Mouse (Mus musculus) ES-Bruce4 (cell line): ENCODE measurements around the gene Luc7l3.

Experiments used
- CTCF ChIP-seq: IDR thresholded peaks from one replicate; pipeline ENCODE4 v1.8.1; 2011; ENCODE audit warnings: low read depth, low read length
- EP300 ChIP-seq: IDR thresholded peaks from 2 replicates; pipeline ENCODE4 v1.6.1; 2011; ENCODE audit warnings: low read depth, low read length; ENCODE audit not compliant: insufficient read depth
- POLR2A ChIP-seq: IDR thresholded peaks from one replicate; pipeline ENCODE4 v1.8.1; 2011; ENCODE audit warnings: low read length; ENCODE audit not compliant: insufficient read depth

GRCm38 (mm10) chr11:94283536-94284099 lies 38.2 kb downstream of the Luc7l3 start:
- TF ChIP-seq CTCF (no peak), POLR2A (no peak), EP300 (no peak)
